Mouse (Mus musculus) forebrain, embryonic 12.5 days (tissue): Measurements from ENCODE around the gene Slc35c1. TPM values are rescaled to one million over a fixed set of nuclear protein-coding genes. Genes with fewer than 3 reads are reported as not detected.

Experiments
- ATAC-seq: fragments of 200-750 bp; cut with Nextera tagmentation; 2 replicates; pipeline ENCODE4 v1.8.0; 2017; ENCODE audit warnings: moderate TSS enrichment; ENCODE audit not compliant: low FRiP score
- H3K27ac ChIP-seq: fragments of 300-500 bp; sonication (generic); 2 replicates; pipeline ENCODE4 v1.5.1; 2016; ENCODE audit warnings: mild to moderate bottlenecking
- H3K27me3 ChIP-seq: fragments of 300-500 bp; sonication (generic); 2 replicates; pipeline ENCODE4 v1.6.1; 2016; ENCODE audit warnings: mild to moderate bottlenecking
- H3K36me3 ChIP-seq: fragments of 300-500 bp; sonication (generic); replicated peaks from 2 replicates; pipeline ENCODE4 v1.6.1; 2016; ENCODE audit warnings: mild to moderate bottlenecking
- H3K4me1 ChIP-seq: fragments of 300-500 bp; sonication (generic); 2 replicates; pipeline ENCODE4 v1.6.1; 2016
- H3K4me2 ChIP-seq: fragments of 300-500 bp; sonication (generic); 2 replicates; pipeline ENCODE4 v1.6.1; 2016; ENCODE audit warnings: mild to moderate bottlenecking, moderate library complexity
- H3K4me3 ChIP-seq: fragments of 300-500 bp; sonication (generic); replicated peaks from 2 replicates; pipeline ENCODE4 v1.5.1; 2016; ENCODE audit warnings: mild to moderate bottlenecking
- H3K9ac ChIP-seq: fragments of 300-500 bp; sonication (generic); 2 replicates; pipeline ENCODE4 v1.6.1; 2016; ENCODE audit warnings: mild to moderate bottlenecking
- H3K9me3 ChIP-seq: fragments of 300-500 bp; sonication (generic); 2 replicates; pipeline ENCODE4 v1.6.1; 2016
- WGBS: fragments of 180-500 bp; shearing (Covaris S2); methylation state at CpG from one replicate; pipeline ENCODE4 v1.1.7; 2016; 5-methylcytosine and 5-hydroxymethylcytosine counted together
- polyA plus RNA-seq: library from polyadenylated mRNA; unstranded; fragments of >200 nt; fragmentation: Nextera tagmentation; extraction: Ambion mirVana; gene quantifications from 2 replicates; pipeline ENCODE4 v1.2.1, GENCODE M21; 2016

Slc35c1 gene
- polyA plus RNA-seq, 1 experiment from 2014 or later, result 10.0 TPM

GRCm38 (mm10) chr2:92408309-92409045 is 51.9 kb downstream of the Slc35c1 start:
- H3K9ac ChIP-seq, result no peak overlapping the region
- H3K27ac ChIP-seq, result no peak overlapping the region
- WGBS, result 91% methylated on average over 18 of the region's 18 CpGs
- no peak overlapping the region for H3K4me2 ChIP-seq
- H3K36me3 ChIP-seq, result peaks cover 89% of the 10 kb centered on the region
- peaks cover 9% of the 10 kb centered on the region for H3K4me1 ChIP-seq
- H3K4me3 ChIP-seq, result no peak overlapping the region
- H3K27me3 ChIP-seq, result no peaks in the 10 kb centered on the region
- no peaks in the 10 kb centered on the region for H3K9me3 ChIP-seq
- ATAC-seq, result no peak

- Histone ChIP-seq H3K9me3 (no peaks in the 10 kb centered on the region), H3K9ac (no peak overlapping the region), H3K27ac (0 out of 2 replicates have a peak overlapping the region, but pooled peaks have one; percentile 27), H3K27me3 (no peaks in the 10 kb centered on the region), H3K4me1 (peaks cover 19% of the 10 kb centered on the region), H3K36me3 (peaks cover 61% of the 10 kb centered on the region), H3K4me2 (no peak overlapping the region), H3K4me3 (no peak overlapping the region)
- no peak for ATAC-seq
- whole genome bisulfite sequencing, result 91% methylated on average over 7 of the region's 7 CpGs
These were observed 54.7 kb downstream of the Slc35c1 start for GRCm38 (mm10) chr2:92405687-92406086.

DNA sequence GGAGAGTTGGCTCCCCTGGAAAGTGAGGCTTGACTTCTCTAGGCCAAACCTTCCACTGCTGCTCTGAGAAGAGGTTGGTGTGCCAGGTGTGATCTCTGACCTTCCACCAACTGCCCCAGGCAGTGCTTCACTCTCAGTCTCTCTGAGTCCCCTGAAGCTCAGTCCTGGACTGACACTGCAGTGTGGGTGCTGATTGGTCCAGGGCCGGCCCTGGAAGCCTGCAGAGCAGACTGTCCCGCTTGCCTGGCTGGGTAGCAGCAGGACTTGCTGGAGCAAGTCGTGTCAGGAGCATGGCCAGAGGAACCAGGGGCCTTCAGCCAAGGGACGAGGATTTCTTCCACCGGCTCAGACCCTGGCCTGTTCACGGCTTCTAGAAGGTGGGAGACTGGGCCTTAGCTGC is 55.6 kb downstream of the Slc35c1 start:
- Histone ChIP-seq H3K36me3 (peaks cover 52% of the 10 kb centered on the region), H3K4me2 (no peak overlapping the region), H3K27me3 (no peaks in the 10 kb centered on the region), H3K4me1 (peaks cover 27% of the 10 kb centered on the region), H3K9ac (no peak overlapping the region), H3K9me3 (no peaks in the 10 kb centered on the region), H3K27ac (no peak overlapping the region), H3K4me3 (no peak overlapping the region)
- ATAC-seq, result no peak
- WGBS, result 90% methylated on average over 6 of the region's 6 CpGs

DNA sequence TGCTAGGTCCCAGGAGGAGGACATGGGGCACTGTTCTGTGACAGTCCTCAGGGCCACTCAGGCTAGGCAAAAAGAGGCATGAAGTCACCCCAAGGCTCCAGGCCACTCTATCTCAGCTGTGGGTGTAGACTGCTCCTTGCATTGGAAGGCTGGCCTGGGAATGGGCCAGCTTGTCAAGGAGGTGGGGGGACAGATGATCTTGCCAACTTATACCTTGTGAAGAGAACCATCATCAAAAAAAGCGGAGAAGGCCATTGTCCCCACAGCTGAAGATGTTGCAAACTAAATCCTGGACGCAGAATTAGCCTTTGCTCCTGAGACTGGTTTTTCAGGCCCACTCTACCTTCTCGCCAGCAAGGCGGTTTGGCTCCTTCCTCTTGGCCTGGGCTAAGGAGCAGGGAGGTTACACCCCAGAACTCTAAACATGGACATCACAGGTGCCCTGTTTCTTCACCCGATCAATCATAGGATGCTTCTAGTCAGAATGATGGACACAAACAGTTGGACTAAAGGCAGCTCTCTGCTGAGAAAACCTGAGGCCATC is 56.5 kb downstream of the Slc35c1 start:
- H3K36me3 ChIP-seq, result peaks cover 43% of the 10 kb centered on the region
- peaks cover 33% of the 10 kb centered on the region for H3K4me1 ChIP-seq
- H3K4me2 ChIP-seq, result no peak overlapping the region
- no peaks in the 10 kb centered on the region for H3K27me3 ChIP-seq
- WGBS, result 92% methylated on average over 5 of the region's 5 CpGs
- no peak overlapping the region for H3K9ac ChIP-seq
- ATAC-seq, result no peak
- no peak overlapping the region for H3K4me3 ChIP-seq
- no peaks in the 10 kb centered on the region for H3K9me3 ChIP-seq
- H3K27ac ChIP-seq, result no peak overlapping the region

Other genes with a start within 250 kb of the Slc35c1 start
- gene Pex16, start 85.9 kb downstream of the Slc35c1 start, polyA plus RNA-seq, result 22.8 and 24.2 TPM in 2 replicates
- 5.3 and 5.5 TPM in 2 replicates for gene Large2, start 85.7 kb downstream of the Slc35c1 start, polyA plus RNA-seq
- 5.6 and 6.8 TPM in 2 replicates for gene 1700029I15Rik, start 78.0 kb downstream of the Slc35c1 start, polyA plus RNA-seq
- gene Mapk8ip1, start 59.3 kb downstream of the Slc35c1 start, polyA plus RNA-seq, result 83.2 and 83.5 TPM in 2 replicates
- gene Cry2, start 26.5 kb downstream of the Slc35c1 start, polyA plus RNA-seq, result 29.1 and 31.2 TPM in 2 replicates
- gene Chst1, start 139.2 kb upstream of the Slc35c1 start, polyA plus RNA-seq, result 11.8 and 12.1 TPM in 2 replicates